ENCODE assay signal across 9 mouse cellular contexts in the genomic region with DNA sequence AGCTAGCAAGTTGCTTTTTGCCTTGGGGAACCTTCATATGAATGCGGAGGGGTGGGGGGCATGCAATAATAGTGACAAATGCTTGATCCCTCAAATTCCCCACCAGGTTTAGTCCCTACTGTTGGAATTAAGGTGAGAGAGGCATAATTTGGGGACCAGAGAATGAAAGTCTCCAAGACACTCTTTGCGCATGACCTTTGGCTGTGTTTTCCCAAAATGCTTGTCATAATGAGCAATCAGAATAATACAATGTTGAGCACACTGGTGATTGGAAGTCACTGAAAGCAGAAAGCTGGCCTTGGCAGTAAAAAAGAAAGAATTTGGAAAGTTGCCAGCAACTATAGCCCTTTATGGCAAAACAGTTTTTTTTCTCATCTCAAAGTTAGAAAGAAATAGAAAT. TPM values are rescaled to one million over a fixed set of nuclear protein-coding genes. Genes with fewer than 3 reads are reported as not detected.
DNase-seq lines count a peak whose midpoint lies in the region; ATAC-seq and TF ChIP-seq lines count a peak whose summit lies in the region.
"Had no signal": no experiment of that assay in that cellular context is flagged by ENCODE, and none has a peak within 500 bp of the region (broad histone marks: within the 10 kb centered on the region; RNA-seq: fewer than 3 reads in every experiment).

No protein-coding gene starts in this region.

- peak overlapping the region; percentile 98 for H3K4me2 ChIP-seq in heart, embryonic 16.5 days (ENCODE audit: low read depth, low read length)
- H3K4me2 ChIP-seq in hindbrain, embryonic 16.5 days (ENCODE audit: low read length): peak overlapping the region; percentile 84
- peak overlapping the region; percentile 89 for H3K4me2 ChIP-seq in midbrain, embryonic 16.5 days (ENCODE audit: low read length)

- H3K27me3 ChIP-seq in heart, embryonic 16.5 days (ENCODE audit: control insufficient read depth, insufficient read depth, low read length): peaks cover 27% of the 10 kb centered on the region
- H3K27me3 ChIP-seq in heart, adult 2 months (ENCODE audit: control insufficient read depth, insufficient read depth, low read length): no peaks in the 10 kb centered on the region; the same call in 1 of the 2 replicates
- no peaks in the 10 kb centered on the region for H3K27me3 ChIP-seq in hindbrain, embryonic 16.5 days (replicated peaks; ENCODE audit: control insufficient read depth, insufficient read depth, low read length)
- H3K27me3 ChIP-seq in midbrain, embryonic 16.5 days (ENCODE audit: control insufficient read depth, insufficient read depth, low read depth, low read length): no peaks in the 10 kb centered on the region

- 68% methylated on average over 2 of the region's 2 CpGs for WGBS in heart, embryonic 16.5 days
- 66% methylated on average over 2 of the region's 2 CpGs for WGBS in heart, adult 2 months
- WGBS in hindbrain, embryonic 16.5 days: 58% methylated on average over 2 of the region's 2 CpGs
- 60% methylated on average over 2 of the region's 2 CpGs for WGBS in midbrain, embryonic 16.5 days

- TF ChIP-seq EP300 in heart, adult 2 months (IDR thresholded peaks at IDR 0.05; ENCODE audit: insufficient read depth, low read depth, low read length): no peak

- peak overlapping the region; percentile 69; the same call in 1 of the 2 replicates for H3K4me3 ChIP-seq in heart, embryonic 16.5 days (ENCODE audit: low read length)
- H3K4me3 ChIP-seq in heart, adult 2 months: no peak overlapping the region
- peak overlapping the region; percentile 64 for H3K4me3 ChIP-seq in cortical plate, adult 2 months (ENCODE audit: insufficient read depth, low read length)
- H3K4me3 ChIP-seq in hindbrain, embryonic 16.5 days (ENCODE audit: low read length): peak overlapping the region; percentile 81
- H3K4me3 ChIP-seq in midbrain, embryonic 16.5 days (ENCODE audit: low read depth, low read length): peak overlapping the region; percentile 94

- no peaks in the 10 kb centered on the region for H3K9me3 ChIP-seq in heart, embryonic 16.5 days (replicated peaks; ENCODE audit: control insufficient read depth, low read length)
- H3K9me3 ChIP-seq in hindbrain, embryonic 16.5 days (ENCODE audit: control insufficient read depth, low read length): no peaks in the 10 kb centered on the region
- no peaks in the 10 kb centered on the region for H3K9me3 ChIP-seq in midbrain, embryonic 16.5 days (replicated peaks; ENCODE audit: control insufficient read depth, low read length, poor library complexity, severe bottlenecking)

- H3K79me2 ChIP-seq in heart, adult 2 months (replicated peaks; ENCODE audit: control insufficient read depth, insufficient read depth, low read length): no peaks in the 10 kb centered on the region

- no peak for TF ChIP-seq POLR2A in heart, adult 2 months (IDR thresholded peaks at IDR 0.05; ENCODE audit: insufficient read depth, low read depth, low read length)
- no peak for TF ChIP-seq POLR2A in cortical plate, adult 2 months (IDR thresholded peaks at IDR 0.05; ENCODE audit: extremely low read depth, insufficient read depth, low read length)

- no peaks in the 10 kb centered on the region; the same call in 1 of the 2 replicates for H3K4me1 ChIP-seq in heart, embryonic 16.5 days (ENCODE audit: control insufficient read depth, insufficient read depth, low read length)
- no peaks in the 10 kb centered on the region for H3K4me1 ChIP-seq in heart, adult 2 months (ENCODE audit: control insufficient read depth, insufficient read depth, low read length)
- peaks cover 9% of the 10 kb centered on the region for H3K4me1 ChIP-seq in cortical plate, adult 2 months (ENCODE audit: control insufficient read depth, insufficient read depth, low read length)
- H3K4me1 ChIP-seq in hindbrain, embryonic 16.5 days (ENCODE audit: control insufficient read depth, insufficient read depth, low read depth, low read length): peaks cover 7% of the 10 kb centered on the region
- peaks cover 14% of the 10 kb centered on the region for H3K4me1 ChIP-seq in midbrain, embryonic 16.5 days (ENCODE audit: control insufficient read depth, insufficient read depth, low read length)

- no peak for DNase-seq in heart, adult 2 months
- no peak for DNase-seq in spleen, adult 12 weeks (ENCODE audit: low spot score)
- no peak for DNase-seq in adrenal gland, adult 8-10 months
- DNase-seq in spleen, adult 18-20 months: no peak

- no peak for TF ChIP-seq CTCF in heart, adult 2 months (IDR thresholded peaks at IDR 0.05)
- no peak for TF ChIP-seq CTCF in cortical plate, adult 2 months (IDR thresholded peaks at IDR 0.05; ENCODE audit: extremely low read depth, insufficient read depth, low read length)

- intact Hi-C loops in heart, adult 2 months (cut with DNase I): no loop called here

- no peak overlapping the region for H3K9ac ChIP-seq in heart, embryonic 16.5 days (ENCODE audit: low read length)
- no peak overlapping the region for H3K9ac ChIP-seq in heart, adult 2 months (ENCODE audit: low read depth, low read length)
- peak overlapping the region; percentile 92; the same call in 1 of the 2 replicates for H3K9ac ChIP-seq in hindbrain, embryonic 16.5 days (ENCODE audit: low read depth, low read length)
- H3K9ac ChIP-seq in midbrain, embryonic 16.5 days (ENCODE audit: low read depth, low read length): peak overlapping the region; percentile 92

- no peaks in the 10 kb centered on the region for H3K36me3 ChIP-seq in heart, embryonic 16.5 days (ENCODE audit: control insufficient read depth, insufficient read depth)
- no peaks in the 10 kb centered on the region for H3K36me3 ChIP-seq in heart, adult 2 months (ENCODE audit: control insufficient read depth, insufficient read depth, low read length)
- H3K36me3 ChIP-seq in hindbrain, embryonic 16.5 days (ENCODE audit: control insufficient read depth, insufficient read depth, low read length): no peaks in the 10 kb centered on the region
- H3K36me3 ChIP-seq in midbrain, embryonic 16.5 days (ENCODE audit: control insufficient read depth, insufficient read depth, low read length): no peaks in the 10 kb centered on the region

- H3K27ac ChIP-seq in heart, embryonic 16.5 days (ENCODE audit: low read length): no peak overlapping the region
- no peak overlapping the region for H3K27ac ChIP-seq in heart, adult 2 months
- no peak overlapping the region for H3K27ac ChIP-seq in cortical plate, adult 2 months (ENCODE audit: insufficient read depth, low read length)
- H3K27ac ChIP-seq in hindbrain, embryonic 16.5 days (ENCODE audit: low read depth, low read length): no peak overlapping the region
- no peak overlapping the region for H3K27ac ChIP-seq in midbrain, embryonic 16.5 days (ENCODE audit: low read length)
- H3K27ac ChIP-seq: macrophage had no signal

- ATAC-seq in heart, embryonic 16.5 days (replicated peaks; ENCODE audit: extremely low read depth, insufficient read depth, low FRiP score): no peak
- no peak for ATAC-seq in hindbrain, embryonic 16.5 days
- no peak for ATAC-seq in midbrain, embryonic 16.5 days

RNA-seq across cellular contexts. Expression of gene Adam23, which starts 1.0 kb away (rescaled TPM):
- 1.4 and 1.5 TPM in 2 replicates for polyA plus RNA-seq in heart, embryonic 16.5 days (2015; fragmentation: Nextera tagmentation; extraction: Ambion mirVana)
- 1 to 10 TPM; 1.4 to 1.7 TPM for total RNA-seq in heart, adult 2 months (2021)
- 1.0 and 2.9 TPM in 2 replicates for polyA plus RNA-seq in heart, adult 2 months (2012; rRNA removed)
- 84.2 and 84.7 TPM in 2 replicates for polyA plus RNA-seq in cortical plate, adult 2 months (2012; rRNA removed)
- 11.7 and 12.2 TPM in 2 replicates for polyA plus RNA-seq in hindbrain, embryonic 16.5 days (2015; fragmentation: Nextera tagmentation; extraction: Ambion mirVana)
- polyA plus RNA-seq in midbrain, embryonic 16.5 days (2015; fragmentation: Nextera tagmentation; extraction: Ambion mirVana): 13.7 and 14.7 TPM in 2 replicates
- 10 to 100 TPM; 15.3 to 33.0 (median 21.5) TPM for total RNA-seq in adrenal gland, adult 8-10 months (2022)
- polyA plus RNA-seq: macrophage had no signal

Comparison
In these comparisons a context has a peak if more than half of its experiments do, and no peak if none do; other contexts are left out.
1. H3K9ac ChIP-seq: peak in hindbrain, embryonic 16.5 days (single experiment) and midbrain, embryonic 16.5 days (single experiment); none in heart, embryonic 16.5 days (single experiment) and heart, adult 2 months (single experiment).
2. Peak in every context shown above with its lines, with median percentiles within 50 percentile points of each other: H3K4me2 ChIP-seq.